Mouse (Mus musculus): ENCODE measurements at regions not wholly inside any gene's neighbourhood (a gene's known extent, or its start where the extent isn't known, plus 50 kb on each side); places are given as distances from the start of the nearest gene placed in this dataset.

DNA sequence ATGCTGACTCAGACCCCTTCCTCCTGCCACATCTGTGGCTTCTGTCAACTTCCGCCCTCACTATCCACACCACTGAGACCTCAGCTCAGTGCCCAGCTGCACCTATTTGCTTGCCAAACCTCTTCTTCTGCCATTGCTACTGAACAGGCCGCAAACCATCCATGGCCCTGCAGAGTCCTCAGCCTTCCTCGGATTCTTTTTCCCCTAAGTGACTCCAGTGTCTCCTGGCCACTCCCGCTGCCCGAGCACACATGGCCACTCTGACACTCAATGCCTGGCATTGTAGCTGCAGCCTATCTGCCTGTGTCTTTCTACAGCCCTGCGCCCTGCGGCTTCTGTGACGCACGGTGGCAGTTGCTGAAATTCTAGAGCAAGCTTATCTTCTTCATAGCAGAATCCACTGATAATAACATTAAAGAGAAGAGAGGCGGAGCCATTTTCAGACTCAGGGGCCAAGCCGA is 188.8 kb downstream of the Fam43a start:
- H3K4me3 ChIP-seq, result no peak overlapping the region
- no peaks in the 10 kb centered on the region for H3K9me3 ChIP-seq (replicated peaks)
- 85% methylated on average over 11 of the region's 11 CpGs for WGBS
- H3K27me3 ChIP-seq (ENCODE audit: low read depth, poor library complexity, severe bottlenecking), result no peaks in the 10 kb centered on the region
- H3K4me1 ChIP-seq, result peaks cover 35% of the 10 kb centered on the region
- peak; percentile 12 for DNase-seq (ENCODE audit: low spot score)
- H3K36me3 ChIP-seq, result no peaks in the 10 kb centered on the region
- H3K27ac ChIP-seq, result no peak overlapping the region

DNA sequence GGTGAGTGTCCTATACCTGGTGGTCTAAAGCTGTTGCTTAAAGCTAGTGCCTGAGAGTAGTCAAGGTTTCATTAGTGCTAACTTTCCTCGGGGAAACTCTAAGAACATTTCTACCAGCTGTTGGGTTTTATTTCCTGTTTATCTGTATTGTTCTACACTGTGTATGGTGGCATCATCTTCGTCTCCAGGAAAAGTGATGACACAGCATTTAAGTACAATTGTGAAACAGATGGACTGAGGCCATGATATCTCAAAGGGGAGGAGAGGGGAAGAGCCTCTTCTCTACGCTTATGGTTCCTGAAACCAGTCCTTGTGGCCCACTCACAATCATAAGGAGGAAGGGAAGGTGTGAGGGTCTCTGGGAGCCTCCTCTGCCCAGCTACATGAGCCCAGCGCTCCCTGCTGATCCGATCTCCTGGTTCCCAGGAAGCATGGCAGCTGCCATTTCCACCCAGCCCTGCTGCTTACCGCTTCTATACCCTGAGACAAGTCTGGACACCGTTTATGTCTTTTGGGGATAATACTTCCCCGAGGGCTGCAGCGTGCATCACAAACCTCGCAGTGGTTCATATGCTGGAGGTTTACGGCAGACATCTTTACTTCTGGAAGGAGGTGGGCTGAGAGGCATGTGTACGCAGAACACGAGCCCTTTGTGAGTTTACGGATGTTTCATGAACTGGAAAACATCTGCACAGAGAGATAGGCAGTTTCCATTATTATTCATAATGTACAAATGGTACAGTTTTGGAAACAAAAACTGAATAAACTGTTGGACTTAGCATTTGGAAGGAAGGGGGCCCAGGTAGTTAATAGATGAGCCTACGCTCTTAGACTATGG is 189.6 kb downstream of the Fam43a start:
- no peaks in the 10 kb centered on the region for H3K27me3 ChIP-seq (ENCODE audit: low read depth, poor library complexity, severe bottlenecking)
- 89% methylated on average over 15 of the region's 15 CpGs for WGBS
- DNase-seq (ENCODE audit: low spot score), result peak; percentile 15
- no peak overlapping the region for H3K4me3 ChIP-seq
- H3K36me3 ChIP-seq, result no peaks in the 10 kb centered on the region
- no peaks in the 10 kb centered on the region for H3K9me3 ChIP-seq (replicated peaks)
- H3K27ac ChIP-seq, result peak overlapping the region; percentile 87
- peaks cover 35% of the 10 kb centered on the region for H3K4me1 ChIP-seq

DNA sequence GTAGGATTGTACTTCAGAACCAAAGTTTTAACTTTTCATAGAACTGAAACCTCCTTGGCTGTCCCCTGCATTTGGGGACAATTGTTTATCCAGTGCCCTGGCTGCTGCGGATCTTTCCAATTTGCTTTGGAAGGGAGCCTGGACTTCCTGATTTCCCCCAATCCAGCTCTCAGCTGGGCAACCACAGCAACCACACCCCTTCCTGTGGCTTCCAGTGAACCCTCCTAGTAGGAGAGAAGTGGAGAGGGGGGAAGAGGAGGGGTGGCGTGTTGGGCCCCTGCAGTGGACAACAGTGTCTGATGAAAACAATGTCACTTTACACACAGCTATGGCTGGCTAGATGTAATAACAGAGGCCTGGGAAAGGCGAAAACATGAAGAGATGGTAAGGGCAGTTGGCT is 190.5 kb downstream of the Fam43a start:
- peak overlapping the region; percentile 87 for H3K27ac ChIP-seq
- H3K4me1 ChIP-seq, result peaks cover 35% of the 10 kb centered on the region
- peak overlapping the region; percentile 11; the same call in 1 of the 2 replicates for H3K4me3 ChIP-seq
- no peaks in the 10 kb centered on the region for H3K9me3 ChIP-seq (replicated peaks)
- H3K27me3 ChIP-seq (ENCODE audit: low read depth, poor library complexity, severe bottlenecking), result no peaks in the 10 kb centered on the region
- DNase-seq (ENCODE audit: low spot score), result no peak
- H3K36me3 ChIP-seq, result no peaks in the 10 kb centered on the region
- 51% methylated on average over 3 of the region's 3 CpGs for WGBS

DNA sequence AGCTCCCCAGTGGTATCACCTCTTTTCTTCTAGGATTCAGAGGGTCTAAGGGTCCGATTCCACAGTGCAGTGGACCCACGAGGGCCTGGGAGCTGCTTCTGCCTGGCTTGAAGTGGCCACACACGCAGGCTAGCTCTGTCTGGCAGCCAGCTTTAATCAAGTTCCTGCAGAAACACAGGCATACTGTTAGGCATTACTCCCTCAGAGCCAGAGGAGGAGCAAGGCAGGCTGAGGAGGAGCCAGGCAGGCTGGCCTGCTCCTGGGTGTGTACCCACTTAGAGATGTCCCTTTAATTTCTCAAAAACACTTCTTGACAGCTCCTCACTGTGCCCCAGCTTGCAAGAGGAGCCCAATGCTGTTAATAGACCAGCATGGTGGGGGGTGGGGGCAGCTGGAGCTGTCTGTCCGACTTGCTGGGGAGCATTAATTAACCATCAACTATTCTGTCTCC is 191.1 kb downstream of the Fam43a start:
- Histone ChIP-seq H3K4me3 (peak overlapping the region; percentile 11; the same call in 1 of the 2 replicates), H3K36me3 (no peaks in the 10 kb centered on the region), H3K4me1 (peaks cover 35% of the 10 kb centered on the region), H3K9me3 (replicated peaks) (no peaks in the 10 kb centered on the region), H3K27ac (peak overlapping the region; percentile 87), H3K27me3 (ENCODE audit: low read depth, poor library complexity, severe bottlenecking) (no peaks in the 10 kb centered on the region)
- peak; percentile 61 for DNase-seq (ENCODE audit: low spot score)
- 21% methylated on average over 4 of the region's 4 CpGs for WGBS

DNA sequence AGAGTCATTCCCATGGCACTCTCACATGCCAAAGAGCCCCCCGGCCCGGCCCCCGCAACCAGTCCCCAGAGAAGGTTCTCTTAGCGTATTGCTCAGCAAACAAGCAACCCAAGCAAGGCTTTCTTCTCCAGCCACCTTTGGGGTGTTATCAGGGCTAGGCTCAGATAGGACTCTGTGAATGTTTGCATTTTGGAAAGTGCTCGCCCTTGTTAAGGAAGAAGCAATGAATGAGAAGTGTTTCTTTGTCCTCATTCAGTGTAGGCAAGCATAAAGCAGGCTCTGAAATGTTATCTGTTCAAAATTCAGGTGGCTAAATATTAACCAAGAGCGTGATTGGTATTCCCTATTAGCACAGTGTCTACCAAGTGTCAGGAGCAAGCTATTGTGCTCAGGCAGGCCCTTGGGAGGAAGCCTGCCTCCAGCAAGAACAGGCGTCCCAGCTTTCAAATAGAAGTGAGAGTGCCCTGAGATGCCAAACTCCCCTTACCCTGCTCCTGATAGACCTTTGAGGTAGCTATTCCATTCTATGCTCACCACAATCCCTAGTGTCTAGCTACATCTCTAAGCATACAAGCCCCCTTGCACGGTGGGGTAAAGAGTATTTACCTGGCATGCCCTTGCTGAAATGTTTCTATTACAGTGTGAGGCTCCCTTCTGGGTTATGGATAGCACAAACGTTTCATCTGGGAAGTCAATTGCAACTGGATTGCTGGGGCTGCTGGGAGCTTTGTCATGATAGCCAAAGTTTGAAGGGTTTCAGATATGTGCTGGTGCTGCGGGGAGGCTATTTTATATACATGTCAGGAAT is 191.7 kb downstream of the Fam43a start:
- Histone ChIP-seq H3K4me3 (no peak overlapping the region), H3K4me1 (peaks cover 35% of the 10 kb centered on the region), H3K9me3 (replicated peaks) (no peaks in the 10 kb centered on the region), H3K27ac (peak overlapping the region; percentile 87), H3K27me3 (ENCODE audit: low read depth, poor library complexity, severe bottlenecking) (no peaks in the 10 kb centered on the region), H3K36me3 (no peaks in the 10 kb centered on the region)
- peak; percentile 23 for DNase-seq (ENCODE audit: low spot score)
- 78% methylated on average over 10 of the region's 10 CpGs for WGBS

DNA sequence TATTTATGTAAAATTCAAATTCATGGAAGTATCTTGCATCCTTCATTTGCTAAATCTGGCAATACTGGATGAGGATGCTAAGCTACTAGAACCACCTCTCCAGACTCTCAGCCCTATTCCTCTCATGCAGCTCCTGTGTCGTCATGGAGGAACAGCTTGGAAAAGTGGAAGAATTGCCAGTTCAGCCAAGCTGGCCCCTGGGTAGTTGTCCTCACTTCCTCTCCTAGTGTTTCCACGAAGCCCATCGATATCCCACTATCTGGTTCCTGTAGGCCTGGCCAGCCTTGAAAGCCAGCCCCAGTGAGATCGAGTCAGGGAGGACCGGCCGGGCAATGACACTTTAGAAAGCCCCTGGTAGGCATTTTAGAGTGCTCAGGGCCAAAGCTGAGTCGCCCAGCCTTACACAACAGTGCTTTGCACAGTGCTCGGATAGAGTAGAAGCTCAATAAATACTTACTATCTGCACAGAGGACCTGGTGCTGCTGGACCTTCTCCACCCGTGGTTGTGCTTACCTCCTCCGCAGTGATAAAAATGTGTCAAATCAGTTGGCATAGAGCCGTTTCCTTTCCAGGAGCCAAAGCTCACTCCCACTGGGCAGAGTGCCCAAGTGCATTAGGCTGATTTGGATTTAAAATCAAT is 193.3 kb downstream of the Fam43a start:
- Histone ChIP-seq H3K27ac (no peak overlapping the region), H3K27me3 (ENCODE audit: low read depth, poor library complexity, severe bottlenecking) (no peaks in the 10 kb centered on the region), H3K4me3 (no peak overlapping the region), H3K9me3 (replicated peaks) (no peaks in the 10 kb centered on the region), H3K36me3 (no peaks in the 10 kb centered on the region), H3K4me1 (peaks cover 37% of the 10 kb centered on the region)
- WGBS, result 87% methylated on average over 11 of the region's 11 CpGs
- peak; percentile 16 for DNase-seq (ENCODE audit: low spot score)

DNA sequence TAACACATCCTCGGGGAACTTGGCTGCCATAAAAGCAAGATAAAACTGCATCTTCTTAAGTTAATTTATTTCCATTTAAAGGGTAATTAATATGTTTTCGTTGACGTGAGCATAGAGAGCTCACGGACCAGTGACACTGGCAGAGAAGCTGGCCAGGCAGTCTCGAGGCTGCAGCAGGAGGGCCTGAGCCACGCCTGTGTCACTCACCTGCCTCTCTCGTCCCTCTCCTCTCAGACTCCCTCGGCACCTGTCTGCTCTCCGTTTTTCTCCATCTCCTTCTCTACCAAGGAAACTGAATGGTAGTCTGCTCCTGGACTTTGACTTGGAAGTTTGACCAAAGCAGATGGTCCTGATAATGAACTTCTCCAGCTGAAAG is 193.8 kb downstream of the Fam43a start:
- Histone ChIP-seq H3K4me3 (no peak overlapping the region), H3K27me3 (ENCODE audit: low read depth, poor library complexity, severe bottlenecking) (no peaks in the 10 kb centered on the region), H3K4me1 (peaks cover 39% of the 10 kb centered on the region), H3K9me3 (replicated peaks) (no peaks in the 10 kb centered on the region), H3K36me3 (no peaks in the 10 kb centered on the region), H3K27ac (no peak overlapping the region)
- DNase-seq (ENCODE audit: low spot score), result peak; percentile 10
- 66% methylated on average over 9 of the region's 9 CpGs for WGBS

DNA sequence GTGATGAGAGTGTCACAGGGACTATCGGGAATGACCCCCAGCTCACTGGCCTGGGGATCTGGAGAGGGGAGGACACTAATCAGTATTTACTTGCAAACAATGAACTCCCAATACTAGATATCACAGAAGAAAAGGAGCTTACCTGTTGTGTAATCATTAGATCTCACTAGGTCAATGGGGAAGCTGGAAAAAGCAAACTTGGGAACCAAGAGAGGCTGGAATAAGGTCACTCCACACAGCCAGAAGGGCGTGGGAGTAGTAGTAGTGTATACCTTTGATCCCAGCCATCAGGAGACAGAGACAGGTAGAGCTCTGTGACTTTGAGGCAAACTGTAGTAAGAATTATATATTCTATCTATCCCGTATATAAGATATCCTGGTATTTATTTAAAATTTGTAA is 194.3 kb downstream of the Fam43a start:
- H3K4me3 ChIP-seq, result no peak overlapping the region
- H3K36me3 ChIP-seq, result no peaks in the 10 kb centered on the region
- H3K27me3 ChIP-seq (ENCODE audit: low read depth, poor library complexity, severe bottlenecking), result no peaks in the 10 kb centered on the region
- peak; percentile 14 for DNase-seq (ENCODE audit: low spot score)
- 96% methylated on average over 3 of the region's 3 CpGs for WGBS
- H3K27ac ChIP-seq, result no peak overlapping the region
- H3K4me1 ChIP-seq, result peaks cover 39% of the 10 kb centered on the region
- H3K9me3 ChIP-seq (replicated peaks), result no peaks in the 10 kb centered on the region

DNA sequence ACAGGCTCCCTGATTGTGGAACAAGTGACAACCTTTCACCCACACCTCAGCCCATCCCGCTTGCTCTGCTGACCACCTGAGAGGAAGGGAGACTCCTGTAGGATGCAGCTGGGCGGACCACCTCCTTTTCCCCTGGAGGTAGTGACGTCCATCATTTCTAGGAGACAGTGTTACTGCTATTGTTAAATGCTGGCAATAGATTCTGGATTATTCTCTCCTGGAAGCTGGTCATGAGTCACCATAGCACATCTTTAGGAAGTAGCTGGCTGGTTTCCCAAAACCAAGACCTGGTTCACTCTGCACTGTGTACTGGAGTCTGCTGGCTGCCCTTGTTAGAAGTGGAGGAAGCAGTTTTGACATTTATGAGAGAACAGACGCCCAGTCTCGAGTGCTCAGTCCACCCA is 196.0 kb downstream of the Fam43a start:
- DNase-seq (ENCODE audit: low spot score), result peak; percentile 18
- Histone ChIP-seq H3K36me3 (no peaks in the 10 kb centered on the region), H3K4me3 (no peak overlapping the region), H3K9me3 (replicated peaks) (no peaks in the 10 kb centered on the region), H3K27me3 (ENCODE audit: low read depth, poor library complexity, severe bottlenecking) (no peaks in the 10 kb centered on the region), H3K4me1 (peaks cover 38% of the 10 kb centered on the region), H3K27ac (no peak overlapping the region)
- 79% methylated on average over 5 of the region's 5 CpGs for WGBS

DNA sequence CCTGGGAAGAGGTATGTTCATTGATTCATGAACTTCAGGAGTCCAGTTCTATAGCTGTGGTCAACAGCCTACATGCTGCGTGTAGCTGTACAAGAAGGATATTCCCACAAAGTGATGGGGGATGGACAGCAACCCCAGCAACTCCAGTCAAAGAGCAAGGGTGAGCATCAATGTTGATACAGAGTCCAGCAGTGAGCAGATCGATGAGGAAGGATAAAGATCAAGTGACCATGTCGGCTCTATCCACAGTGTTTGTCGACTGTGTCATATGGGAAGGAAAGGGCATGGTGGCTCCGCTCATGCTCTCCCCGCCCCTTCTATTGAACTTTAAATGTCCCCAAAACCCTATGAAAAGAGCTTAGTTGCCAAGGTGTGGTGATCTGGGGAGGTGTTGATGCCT is 196.6 kb downstream of the Fam43a start:
- H3K4me1 ChIP-seq, result peaks cover 34% of the 10 kb centered on the region
- no peaks in the 10 kb centered on the region for H3K9me3 ChIP-seq (replicated peaks)
- DNase-seq (ENCODE audit: low spot score), result peak; percentile 21
- H3K27me3 ChIP-seq (ENCODE audit: low read depth, poor library complexity, severe bottlenecking), result no peaks in the 10 kb centered on the region
- no peaks in the 10 kb centered on the region for H3K36me3 ChIP-seq
- no peak overlapping the region for H3K4me3 ChIP-seq
- WGBS, result 95% methylated on average over 6 of the region's 6 CpGs
- no peak overlapping the region for H3K27ac ChIP-seq

DNA sequence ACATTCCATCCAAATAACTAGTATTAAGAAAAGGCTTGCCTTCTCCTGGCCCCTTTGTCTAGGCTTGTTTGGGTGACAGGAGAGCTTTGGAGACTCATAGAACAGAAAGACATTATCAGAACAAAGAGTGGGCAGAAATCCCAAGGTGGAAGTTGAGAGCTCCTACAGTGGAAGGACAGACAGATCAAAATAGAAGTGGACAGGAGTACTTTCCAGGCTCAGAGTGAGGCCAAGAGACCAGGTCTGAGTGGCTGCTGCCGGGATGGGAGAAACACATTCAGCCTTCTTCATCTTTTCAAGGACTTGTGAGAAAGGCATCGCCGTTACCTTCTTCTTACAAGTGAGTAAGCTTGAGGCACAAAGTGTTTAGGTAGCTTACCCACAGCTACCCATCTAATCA is 197.5 kb downstream of the Fam43a start:
- peak; percentile 25 for DNase-seq (ENCODE audit: low spot score)
- Histone ChIP-seq H3K9me3 (replicated peaks) (no peaks in the 10 kb centered on the region), H3K4me1 (peaks cover 29% of the 10 kb centered on the region), H3K36me3 (no peaks in the 10 kb centered on the region), H3K27me3 (ENCODE audit: low read depth, poor library complexity, severe bottlenecking) (no peaks in the 10 kb centered on the region), H3K27ac (no peak overlapping the region), H3K4me3 (no peak overlapping the region)
- WGBS, result 89% methylated on average over 3 of the region's 3 CpGs

DNA sequence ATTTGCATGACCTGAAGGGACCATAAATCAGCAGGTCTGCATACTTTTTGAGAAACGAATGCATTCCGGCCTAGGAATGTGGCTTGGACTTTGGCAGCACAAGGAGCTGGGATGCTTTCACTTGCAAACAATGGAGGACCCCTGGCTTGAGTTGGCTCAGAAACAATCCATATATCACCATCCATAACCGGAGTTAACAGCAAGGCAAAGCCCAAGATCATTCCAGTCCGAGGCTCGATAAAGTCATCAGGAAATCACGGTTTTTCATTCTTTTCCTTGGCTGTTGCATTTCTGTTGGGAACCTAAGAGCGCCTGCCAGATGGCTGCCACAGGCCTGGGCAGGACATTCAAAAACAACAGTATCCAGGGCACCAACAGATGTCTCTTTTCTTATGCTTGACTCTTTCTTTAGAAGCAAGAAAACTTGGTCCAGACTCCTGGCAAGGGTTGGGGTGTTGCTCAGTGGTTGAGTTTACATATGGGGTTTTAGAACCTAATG is 198.5 kb downstream of the Fam43a start:
- peak; percentile 29 for DNase-seq (ENCODE audit: low spot score)
- H3K27ac ChIP-seq, result peak overlapping the region; percentile 4
- H3K4me1 ChIP-seq, result peaks cover 29% of the 10 kb centered on the region
- no peak overlapping the region for H3K4me3 ChIP-seq
- H3K27me3 ChIP-seq (ENCODE audit: low read depth, poor library complexity, severe bottlenecking), result no peaks in the 10 kb centered on the region
- H3K36me3 ChIP-seq, result no peaks in the 10 kb centered on the region
- H3K9me3 ChIP-seq (replicated peaks), result no peaks in the 10 kb centered on the region
- WGBS, result 76% methylated on average over 7 of the region's 7 CpGs

Data from limb, embryonic 10.5 days (tissue).